Mouse (Mus musculus) liver, adult 2 months (tissue): ENCODE data around the gene Rarb.

Experiments
- CTCF ChIP-seq: fragments of 200-500 bp; IDR thresholded peaks from 2 replicates; pipeline ENCODE4 v1.5.1; 2011; ENCODE audit warnings: low read depth, low read length, control low read depth
- POLR2A ChIP-seq: fragments of 200-500 bp; IDR thresholded peaks from 2 replicates; pipeline ENCODE4 v1.6.1; 2011; ENCODE audit warnings: low read length, control low read depth; ENCODE audit not compliant: insufficient read depth; ENCODE audit errors: extremely low read depth

GRCm38 (mm10) chr14:16431941-16432499 is 386.9 kb downstream of the Rarb start:
- TF ChIP-seq POLR2A = no peak
- no peak for TF ChIP-seq CTCF
